Mouse (Mus musculus) hindbrain, embryonic 15.5 days (tissue): ENCODE measurements around the gene Macf1. TPM values are rescaled to one million over a fixed set of nuclear protein-coding genes. Genes with fewer than 3 reads are reported as not detected.
A peak's percentile ranks its signal among the peaks of the same experiment; 100 is the strongest.
"Not testable (repeated sequence)": the region's sequence is repeated elsewhere in the genome, so short reads cannot be mapped to it uniquely, and the experiment has no call there.

Experiments
- ATAC-seq: fragments of 200-750 bp; cut with Nextera tagmentation; 2 replicates; pipeline ENCODE4 v1.8.0; 2017; ENCODE audit warnings: low read depth, moderate number of reproducible peaks, moderate TSS enrichment; ENCODE audit not compliant: low FRiP score
- H3K27ac ChIP-seq: fragments of 300-500 bp; sonication (generic); replicated peaks from 2 replicates; pipeline ENCODE4 v1.5.1; 2015; ENCODE audit warnings: mild to moderate bottlenecking, inconsistent platforms
- H3K27me3 ChIP-seq: fragments of 300-500 bp; sonication (generic); 2 replicates; pipeline ENCODE4 v1.6.1; 2015; ENCODE audit warnings: control low read depth, inconsistent platforms
- H3K36me3 ChIP-seq: fragments of 300-500 bp; sonication (generic); 2 replicates; pipeline ENCODE4 v1.6.1; 2015; ENCODE audit warnings: control low read depth, inconsistent platforms
- H3K4me1 ChIP-seq: fragments of 300-500 bp; sonication (generic); replicated peaks from 2 replicates; pipeline ENCODE4 v1.6.1; 2015; ENCODE audit warnings: control low read depth, inconsistent platforms
- H3K4me2 ChIP-seq: fragments of 300-500 bp; sonication (generic); 2 replicates; pipeline ENCODE4 v1.6.1; 2015; ENCODE audit warnings: moderate library complexity, mild to moderate bottlenecking, inconsistent platforms
- H3K4me3 ChIP-seq: fragments of 300-500 bp; sonication (generic); 2 replicates; pipeline ENCODE4 v1.5.1; 2015; ENCODE audit warnings: mild to moderate bottlenecking, inconsistent platforms
- H3K9ac ChIP-seq: fragments of 300-500 bp; sonication (generic); 2 replicates; pipeline ENCODE4 v1.6.1; 2015; ENCODE audit warnings: inconsistent platforms
- H3K9me3 ChIP-seq: fragments of 300-500 bp; sonication (generic); 2 replicates; pipeline ENCODE4 v1.6.1; 2016; ENCODE audit warnings: control low read depth, inconsistent platforms
- WGBS: fragments of 180-500 bp; shearing (Covaris S2); methylation state at CpG from one replicate; pipeline ENCODE4 v1.1.7; 2015; 5-methylcytosine and 5-hydroxymethylcytosine counted together
- polyA plus RNA-seq: library from polyadenylated mRNA; unstranded; fragments of >200 nt; fragmentation: Nextera tagmentation; extraction: Ambion mirVana; gene quantifications from 2 replicates; pipeline ENCODE4 v1.2.1, GENCODE M21; 2015

The Macf1 gene
- polyA plus RNA-seq, 1 experiment from 2014 or later, result 69.2 TPM

DNA sequence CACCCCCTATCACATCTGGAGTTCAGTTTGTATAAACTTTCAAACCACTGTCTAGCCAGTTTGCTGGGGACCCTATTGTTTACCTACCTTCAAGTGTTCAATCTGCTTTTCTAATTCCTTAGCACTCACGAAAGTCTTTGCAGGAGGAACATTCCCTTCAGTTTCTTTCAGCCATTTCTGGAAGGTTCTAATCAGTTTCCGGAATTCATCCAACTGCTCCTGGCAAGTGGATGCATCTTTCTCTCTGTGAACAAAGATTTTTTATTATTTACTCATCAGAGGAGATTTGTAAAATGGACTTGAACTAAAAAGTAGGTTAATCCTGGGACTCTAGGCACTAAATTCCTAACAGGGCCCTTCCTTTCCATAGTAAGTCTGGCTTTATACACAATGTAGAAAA, 236.1 kb downstream of the Macf1 start:
- Histone ChIP-seq H3K4me2 (no peak overlapping the region), H3K4me3 (no peak overlapping the region), H3K27ac (no peak overlapping the region), H3K27me3 (no peaks in the 10 kb centered on the region), H3K36me3 (peaks cover 78% of the 10 kb centered on the region), H3K4me1 (no peaks in the 10 kb centered on the region), H3K9ac (no peak overlapping the region), H3K9me3 (no peaks in the 10 kb centered on the region)
- WGBS, result 95% methylated on average over 2 of the region's 2 CpGs
- no peak for ATAC-seq

GRCm38 (mm10) chr4:123447251-123447650, 236.9 kb downstream of the Macf1 start:
- no peaks in the 10 kb centered on the region for H3K27me3 ChIP-seq
- H3K4me1 ChIP-seq, result no peaks in the 10 kb centered on the region
- H3K27ac ChIP-seq, result no peak overlapping the region
- H3K4me2 ChIP-seq, result no peak overlapping the region
- peaks cover 76% of the 10 kb centered on the region for H3K36me3 ChIP-seq
- 83% methylated on average over 3 of the region's 3 CpGs for WGBS
- no peak overlapping the region for H3K9ac ChIP-seq
- H3K9me3 ChIP-seq, result no peaks in the 10 kb centered on the region
- no peak overlapping the region for H3K4me3 ChIP-seq
- ATAC-seq, result no peak

DNA sequence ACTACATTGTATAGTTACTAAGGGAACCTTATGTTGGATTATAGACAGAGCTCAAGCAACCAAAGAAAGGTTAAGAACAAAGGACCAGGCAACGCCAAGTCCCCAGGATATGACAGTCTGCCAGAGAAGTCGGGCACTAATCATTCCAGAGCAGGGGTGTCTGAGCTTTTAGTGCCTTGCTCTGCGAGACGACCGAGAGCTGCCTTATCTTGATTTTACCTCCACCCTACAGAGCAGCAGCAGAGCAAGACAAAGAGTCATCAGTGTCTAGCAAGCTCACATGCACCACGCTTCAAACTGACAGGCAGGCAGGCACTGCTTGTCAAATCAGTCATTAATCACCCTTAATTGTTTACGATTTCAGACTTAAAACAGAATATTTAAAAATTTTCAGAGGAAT, 237.4 kb downstream of the Macf1 start:
- Histone ChIP-seq H3K4me1 (no peaks in the 10 kb centered on the region), H3K4me3 (no peak overlapping the region), H3K27me3 (no peaks in the 10 kb centered on the region), H3K36me3 (peaks cover 75% of the 10 kb centered on the region), H3K4me2 (no peak overlapping the region), H3K27ac (no peak overlapping the region), H3K9ac (no peak overlapping the region), H3K9me3 (no peaks in the 10 kb centered on the region)
- no peak for ATAC-seq
- WGBS, result 64% methylated on average over 7 of the region's 7 CpGs

DNA sequence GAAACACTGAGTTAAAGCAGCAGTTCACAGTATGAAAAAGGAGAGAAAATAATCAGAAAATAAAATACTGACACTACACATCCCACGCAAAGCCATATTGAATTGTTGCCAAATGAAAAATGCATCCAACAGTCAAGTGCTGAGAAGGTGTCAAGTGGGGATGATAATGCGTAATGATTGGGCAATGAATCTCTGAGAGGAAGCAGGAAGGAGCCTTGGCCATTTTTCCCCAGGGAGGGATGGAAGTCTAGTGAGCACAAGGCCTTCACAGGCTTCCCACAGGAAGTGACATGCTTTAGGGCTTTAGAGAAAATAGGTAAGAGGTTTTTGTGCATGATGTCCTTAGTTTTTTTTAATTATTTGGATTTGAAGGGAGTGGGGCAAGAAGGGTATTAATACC, 237.9 kb downstream of the Macf1 start:
- H3K4me3 ChIP-seq, ATAC-seq, H3K9ac ChIP-seq, H3K9me3 ChIP-seq, H3K27me3 ChIP-seq, H3K4me2 ChIP-seq, H3K27ac ChIP-seq, H3K4me1 ChIP-seq: not testable (repeated sequence)
- WGBS, result 75% methylated on average over 2 of the region's 2 CpGs
- peaks cover 74% of the 10 kb centered on the region for H3K36me3 ChIP-seq

DNA sequence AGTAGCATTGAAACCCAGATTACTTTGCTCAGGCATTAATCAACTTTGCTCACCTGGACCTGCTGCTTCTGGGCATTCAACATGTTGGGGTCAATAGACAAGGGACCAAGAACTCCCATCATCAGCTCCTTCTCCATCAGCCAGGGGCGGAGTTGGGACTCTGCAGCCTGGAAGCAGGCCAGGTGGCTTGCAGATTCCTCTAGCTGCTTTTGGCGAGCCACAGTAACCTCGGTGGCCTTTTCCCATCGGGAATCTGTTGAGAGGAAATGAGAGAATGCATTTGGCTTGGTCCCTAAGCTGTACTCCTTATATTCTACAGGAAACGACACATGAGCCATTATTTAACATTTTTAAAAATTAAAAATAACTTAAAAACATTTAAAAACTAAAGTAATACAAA, 245.7 kb downstream of the Macf1 start:
- H3K9ac ChIP-seq, result no peak overlapping the region
- no peak overlapping the region for H3K27ac ChIP-seq
- no peaks in the 10 kb centered on the region for H3K9me3 ChIP-seq
- no peaks in the 10 kb centered on the region for H3K27me3 ChIP-seq
- H3K4me2 ChIP-seq, result no peak overlapping the region
- H3K4me3 ChIP-seq, result no peak overlapping the region
- ATAC-seq, result no peak
- H3K4me1 ChIP-seq, result no peaks in the 10 kb centered on the region
- WGBS, result 75% methylated on average over 5 of the region's 5 CpGs
- peaks cover 68% of the 10 kb centered on the region for H3K36me3 ChIP-seq

GRCm38 (mm10) chr4:123433171-123433570, 251.0 kb downstream of the Macf1 start:
- no peaks in the 10 kb centered on the region for H3K4me1 ChIP-seq
- peaks cover 66% of the 10 kb centered on the region for H3K36me3 ChIP-seq
- H3K9ac ChIP-seq, result no peak overlapping the region
- H3K27ac ChIP-seq, result no peak overlapping the region
- H3K9me3 ChIP-seq, result no peaks in the 10 kb centered on the region
- H3K4me3 ChIP-seq, result no peak overlapping the region
- WGBS, result 88% methylated on average over 3 of the region's 3 CpGs
- H3K4me2 ChIP-seq, result no peak overlapping the region
- no peak for ATAC-seq
- no peaks in the 10 kb centered on the region for H3K27me3 ChIP-seq

DNA sequence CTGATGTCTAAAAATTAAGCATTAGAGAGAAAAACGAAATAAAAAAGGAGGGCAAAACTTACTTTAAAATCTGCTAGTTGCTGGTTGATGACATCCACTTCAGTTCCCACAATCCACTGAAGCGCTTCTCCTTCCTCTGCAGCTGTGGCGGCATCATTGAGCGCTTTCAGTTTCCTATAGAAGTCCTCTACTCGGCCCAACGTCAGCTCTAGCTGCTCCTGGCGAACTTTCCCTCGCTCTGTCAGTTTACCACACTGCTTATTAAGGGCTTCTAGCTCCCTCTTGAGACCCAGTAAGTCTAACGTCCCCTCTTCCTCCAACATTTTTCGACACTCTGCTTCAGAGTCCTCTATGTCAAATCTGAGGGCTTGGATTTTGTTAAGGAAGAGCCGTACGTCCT, 252.2 kb downstream of the Macf1 start:
- peaks cover 60% of the 10 kb centered on the region for H3K36me3 ChIP-seq
- 80% methylated on average over 12 of the region's 12 CpGs for WGBS
- no peak for ATAC-seq
- no peak overlapping the region for H3K4me2 ChIP-seq
- no peaks in the 10 kb centered on the region for H3K27me3 ChIP-seq
- no peak overlapping the region for H3K9ac ChIP-seq
- no peak overlapping the region for H3K27ac ChIP-seq
- H3K4me1 ChIP-seq, result peaks cover 3% of the 10 kb centered on the region; the same call in 1 of the 2 replicates
- H3K9me3 ChIP-seq, result no peaks in the 10 kb centered on the region
- no peak overlapping the region for H3K4me3 ChIP-seq

DNA sequence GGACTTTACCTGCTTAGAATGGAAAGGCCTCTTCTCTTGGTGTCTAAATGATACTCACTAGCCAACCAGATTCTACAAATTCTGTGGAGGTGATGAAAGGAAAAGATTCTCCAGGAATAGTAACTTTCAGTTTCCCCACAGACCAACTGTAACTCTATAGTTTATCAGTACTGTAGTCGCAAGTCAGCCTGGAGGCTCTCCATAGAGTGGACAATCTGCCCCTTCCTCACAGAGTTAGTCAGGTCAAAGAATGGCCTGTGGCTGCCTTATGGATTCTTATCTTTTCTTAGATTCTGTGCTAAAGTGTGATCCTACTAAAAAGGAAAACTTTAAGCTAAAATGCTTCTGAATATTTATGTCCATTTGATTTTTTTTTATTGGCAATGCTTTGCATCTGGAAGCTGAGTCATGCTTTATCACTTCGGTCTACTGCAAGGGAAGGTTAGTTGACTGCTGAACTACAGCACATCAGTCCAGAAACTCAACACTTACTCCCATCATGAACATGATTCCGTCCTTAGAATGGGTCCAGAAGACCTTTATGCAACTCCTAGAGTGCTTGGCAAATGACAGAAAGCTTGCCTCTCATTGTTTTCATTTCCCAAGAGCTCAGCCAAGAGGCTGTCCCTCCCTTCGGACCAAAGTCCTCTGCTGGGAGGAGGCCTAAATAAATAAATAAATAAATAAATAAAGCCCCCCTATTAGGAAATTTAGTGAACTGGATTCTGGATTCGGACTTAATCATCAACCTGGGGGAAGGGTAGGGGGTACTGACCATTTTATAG, 256.1 kb downstream of the Macf1 start:
- ATAC-seq, result no peak
- Histone ChIP-seq H3K36me3 (peaks cover 36% of the 10 kb centered on the region), H3K4me1 (peaks cover 3% of the 10 kb centered on the region; the same call in 1 of the 2 replicates), H3K4me2 (no peak overlapping the region), H3K27ac (no peak overlapping the region), H3K9me3 (no peaks in the 10 kb centered on the region), H3K27me3 (no peaks in the 10 kb centered on the region), H3K9ac (no peak overlapping the region), H3K4me3 (no peak overlapping the region)
- WGBS, result 91% methylated on average over 5 of the region's 5 CpGs

GRCm38 (mm10) chr4:123427271-123427899, 256.8 kb downstream of the Macf1 start:
- Histone ChIP-seq H3K27me3 (no peaks in the 10 kb centered on the region), H3K27ac (0 out of 2 replicates have a peak overlapping the region, but pooled peaks have one; percentile 11), H3K4me1 (peaks cover 3% of the 10 kb centered on the region; the same call in 1 of the 2 replicates), H3K4me2 (no peak overlapping the region), H3K9ac (no peak overlapping the region), H3K36me3 (peaks cover 29% of the 10 kb centered on the region), H3K4me3 (no peak overlapping the region), H3K9me3 (no peaks in the 10 kb centered on the region)
- WGBS, result 88% methylated on average over 9 of the region's 9 CpGs
- no peak for ATAC-seq

DNA sequence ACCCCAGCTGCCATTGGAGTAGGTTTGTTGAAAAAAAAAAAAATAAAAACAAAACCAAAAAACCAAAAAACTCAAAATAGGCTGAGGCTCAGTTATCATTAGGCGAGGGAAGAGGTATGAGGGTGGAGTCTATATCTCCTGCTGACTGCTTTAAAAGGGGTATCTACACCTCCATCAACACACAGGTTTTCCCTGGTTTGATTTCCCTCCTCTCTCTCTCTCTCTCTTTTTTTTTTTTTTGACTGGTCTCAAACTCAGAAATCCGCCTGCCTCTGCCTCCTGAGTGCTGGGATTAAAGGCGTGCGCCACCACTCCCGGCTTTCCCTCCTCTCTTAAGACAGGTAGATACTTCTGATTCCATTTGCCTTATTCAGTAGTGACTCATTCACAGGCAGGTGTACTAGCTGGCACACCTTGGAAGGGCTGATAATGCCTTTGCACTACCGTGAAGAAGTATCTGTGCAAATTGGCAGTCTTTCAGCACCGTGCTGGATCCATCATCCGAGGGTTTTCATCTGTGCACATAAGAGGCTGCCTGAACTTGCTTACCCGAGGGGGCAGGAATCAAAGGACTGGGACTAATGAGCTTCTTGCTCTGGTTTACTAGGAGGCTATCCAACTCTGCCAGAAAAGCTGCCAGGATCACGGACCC, 257.6 kb downstream of the Macf1 start:
- no peak for ATAC-seq
- Histone ChIP-seq H3K9me3 (no peaks in the 10 kb centered on the region), H3K4me1 (peaks cover 3% of the 10 kb centered on the region; the same call in 1 of the 2 replicates), H3K9ac (no peak overlapping the region), H3K4me3 (no peak overlapping the region), H3K36me3 (peaks cover 23% of the 10 kb centered on the region), H3K27ac (0 out of 2 replicates have a peak overlapping the region, but pooled peaks have one; percentile 11), H3K4me2 (no peak overlapping the region), H3K27me3 (no peaks in the 10 kb centered on the region)
- 85% methylated on average over 10 of the region's 10 CpGs for WGBS

GRCm38 (mm10) chr4:123425672-123426272, 258.4 kb downstream of the Macf1 start:
- Histone ChIP-seq H3K27me3 (no peaks in the 10 kb centered on the region), H3K9ac (no peak overlapping the region), H3K4me1 (peaks cover 3% of the 10 kb centered on the region; the same call in 1 of the 2 replicates), H3K4me2 (no peak overlapping the region), H3K9me3 (no peaks in the 10 kb centered on the region), H3K4me3 (no peak overlapping the region), H3K27ac (no peak overlapping the region), H3K36me3 (peaks cover 15% of the 10 kb centered on the region)
- ATAC-seq, result no peak
- WGBS, result 67% methylated on average over 1 of the region's 1 CpGs

DNA sequence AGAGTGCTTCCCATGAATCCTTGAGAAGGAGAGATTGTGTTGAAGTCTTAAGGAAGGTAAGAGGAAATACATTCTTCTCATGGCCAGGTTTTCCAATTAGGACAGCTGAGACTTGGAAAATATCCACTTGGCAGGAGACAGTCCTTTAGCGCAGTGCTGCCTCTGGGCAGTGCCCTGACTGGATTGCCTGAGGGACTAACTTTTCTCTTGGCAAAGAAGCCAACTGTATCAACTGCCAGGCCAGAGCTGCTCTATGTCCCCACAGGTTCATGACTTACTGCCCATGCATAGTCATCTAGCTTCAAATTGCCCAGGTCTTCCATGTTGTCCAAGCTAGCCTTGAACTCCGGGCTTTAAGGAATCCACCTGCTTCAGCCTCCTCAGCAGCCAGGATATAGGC, 260.1 kb downstream of the Macf1 start:
- H3K27me3 ChIP-seq, result no peaks in the 10 kb centered on the region
- WGBS, result 89% methylated on average over 2 of the region's 2 CpGs
- ATAC-seq, result no peak

More for the DNA sequence above, 260.1 kb downstream of the Macf1 start:
- H3K9ac ChIP-seq, result no peak overlapping the region
- no peak overlapping the region for H3K27ac ChIP-seq
- no peaks in the 10 kb centered on the region for H3K9me3 ChIP-seq
- peaks cover 13% of the 10 kb centered on the region; the same call in 1 of the 2 replicates for H3K4me1 ChIP-seq
- no peak overlapping the region for H3K4me2 ChIP-seq
- peaks cover 5% of the 10 kb centered on the region; the same call in 1 of the 2 replicates for H3K36me3 ChIP-seq
- no peak overlapping the region for H3K4me3 ChIP-seq
